Mouse (Mus musculus) bone marrow macrophage, adult 2 months (primary cell): ENCODE data around the gene Antxr1. TPM values are rescaled to one million over a fixed set of nuclear protein-coding genes. Genes with fewer than 3 reads are reported as not detected.

Experiments used
- H3K27ac ChIP-seq: 2 replicates; pipeline ENCODE4 v1.5.1; 2012; ENCODE audit warnings: low read depth, low read length; ENCODE audit not compliant: insufficient read depth
- H3K4me1 ChIP-seq: 2 replicates; pipeline ENCODE4 v1.6.1; 2012; ENCODE audit warnings: low read length; ENCODE audit not compliant: control insufficient read depth, insufficient read depth
- H3K4me3 ChIP-seq: 2 replicates; pipeline ENCODE4 v1.5.1; 2012; ENCODE audit warnings: mild to moderate bottlenecking, low read length, moderate library complexity; ENCODE audit not compliant: insufficient read depth
- CTCF ChIP-seq: IDR thresholded peaks from 2 replicates; pipeline ENCODE4 v1.5.1; 2012; ENCODE audit warnings: low read depth, mild to moderate bottlenecking, low read length, moderate library complexity
- POLR2A ChIP-seq: IDR thresholded peaks from 2 replicates; pipeline ENCODE4 v1.6.1; 2012; ENCODE audit warnings: mild to moderate bottlenecking, low read depth, low read length, borderline replicate concordance
- polyA plus RNA-seq: library from polyadenylated mRNA; stranded (reverse); fragments of >200 nt; gene quantifications from 2 replicates; pipeline ENCODE4 v1.2.4, GENCODE M21; 2012; ENCODE audit not compliant: missing spikeins, insufficient read depth, insufficient read length

Antxr1 gene
- polyA plus RNA-seq, 1 experiment, result 1.5 TPM

GRCm38 (mm10) chr6:87226315-87226714, 109.3 kb downstream of the Antxr1 start:
- no peak overlapping the region for H3K27ac ChIP-seq
- no peak for TF ChIP-seq CTCF
- TF ChIP-seq POLR2A, result no peak
- peaks cover 3% of the 10 kb centered on the region; the same call in 1 of the 2 replicates for H3K4me1 ChIP-seq
- no peak overlapping the region for H3K4me3 ChIP-seq

- H3K4me1 ChIP-seq, result peaks cover 3% of the 10 kb centered on the region; the same call in 1 of the 2 replicates
- no peak overlapping the region for H3K27ac ChIP-seq
- no peak for TF ChIP-seq CTCF
- no peak for TF ChIP-seq POLR2A
- H3K4me3 ChIP-seq, result no peak overlapping the region
Observed at GRCm38 (mm10) chr6:87225286-87225685, 110.3 kb downstream of the Antxr1 start.

- H3K27ac ChIP-seq, result no peak overlapping the region
- TF ChIP-seq CTCF (no peak), POLR2A (no peak)
- H3K4me3 ChIP-seq, result no peak overlapping the region
- H3K4me1 ChIP-seq, result peaks cover 3% of the 10 kb centered on the region; the same call in 1 of the 2 replicates
Observed at GRCm38 (mm10) chr6:87222854-87223631, 112.6 kb downstream of the Antxr1 start.

GRCm38 (mm10) chr6:87219061-87219992, 116.3 kb downstream of the Antxr1 start:
- no peak overlapping the region for H3K27ac ChIP-seq
- no peak overlapping the region for H3K4me3 ChIP-seq
- no peak for TF ChIP-seq POLR2A
- no peak for TF ChIP-seq CTCF
- peaks cover 15% of the 10 kb centered on the region for H3K4me1 ChIP-seq

DNA sequence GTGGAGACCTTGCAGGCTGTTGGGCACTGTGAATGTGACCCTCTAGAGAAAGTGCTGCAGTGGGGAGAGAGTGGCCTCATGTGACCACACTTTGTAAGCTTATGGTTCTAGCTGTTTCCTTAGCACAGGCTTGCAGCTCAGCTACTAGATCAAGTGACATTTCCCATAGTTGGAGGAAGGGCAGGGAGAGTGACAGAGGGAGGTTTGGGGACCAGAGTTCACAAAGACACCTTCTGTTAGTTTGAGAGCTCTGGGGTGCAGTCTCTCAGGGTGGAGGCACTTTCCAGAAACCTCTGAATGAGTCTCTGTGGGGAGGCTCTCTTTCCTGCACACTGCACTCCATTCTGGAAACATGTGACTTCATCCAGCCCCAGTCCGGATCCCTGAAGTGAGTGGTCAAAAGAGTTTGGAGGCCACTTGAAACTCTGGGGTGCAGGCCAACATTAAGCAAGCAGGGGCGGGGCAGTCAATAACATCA, 119.5 kb downstream of the Antxr1 start:
- Histone ChIP-seq H3K27ac (peak overlapping the region; percentile 26; the same call in 1 of the 2 replicates), H3K4me3 (no peak overlapping the region), H3K4me1 (peaks cover 15% of the 10 kb centered on the region)
- no peak for TF ChIP-seq POLR2A

- Histone ChIP-seq H3K4me3 (no peak overlapping the region), H3K27ac (no peak overlapping the region), H3K4me1 (peaks cover 19% of the 10 kb centered on the region)
- no peak for TF ChIP-seq CTCF
- no peak for TF ChIP-seq POLR2A
Observed at GRCm38 (mm10) chr6:87213262-87213661, 122.4 kb downstream of the Antxr1 start.

DNA sequence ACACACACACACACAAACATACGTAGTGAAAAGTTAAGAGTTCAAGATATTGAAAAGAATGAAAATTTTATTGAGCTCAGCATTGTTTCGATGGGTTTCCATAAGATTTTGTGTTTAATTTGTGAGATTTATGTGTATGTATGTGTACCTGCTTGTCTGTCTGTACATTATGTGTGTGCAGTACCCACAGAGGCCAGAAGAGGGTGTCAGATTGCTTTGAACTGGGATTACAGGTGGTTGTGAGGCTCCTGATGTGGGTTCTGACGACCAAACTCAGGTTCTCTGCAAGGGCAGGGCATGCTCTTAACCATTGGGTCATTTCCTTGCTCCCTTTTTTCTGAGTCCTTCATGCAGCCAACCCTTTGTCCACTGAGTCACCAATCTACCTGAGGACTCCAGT, 124.1 kb downstream of the Antxr1 start:
- Histone ChIP-seq H3K4me1 (peaks cover 30% of the 10 kb centered on the region), H3K27ac (no peak overlapping the region), H3K4me3 (no peak overlapping the region)
- TF ChIP-seq CTCF, result no peak; the same call in 1 of the 2 replicates
- TF ChIP-seq POLR2A, result no peak

DNA sequence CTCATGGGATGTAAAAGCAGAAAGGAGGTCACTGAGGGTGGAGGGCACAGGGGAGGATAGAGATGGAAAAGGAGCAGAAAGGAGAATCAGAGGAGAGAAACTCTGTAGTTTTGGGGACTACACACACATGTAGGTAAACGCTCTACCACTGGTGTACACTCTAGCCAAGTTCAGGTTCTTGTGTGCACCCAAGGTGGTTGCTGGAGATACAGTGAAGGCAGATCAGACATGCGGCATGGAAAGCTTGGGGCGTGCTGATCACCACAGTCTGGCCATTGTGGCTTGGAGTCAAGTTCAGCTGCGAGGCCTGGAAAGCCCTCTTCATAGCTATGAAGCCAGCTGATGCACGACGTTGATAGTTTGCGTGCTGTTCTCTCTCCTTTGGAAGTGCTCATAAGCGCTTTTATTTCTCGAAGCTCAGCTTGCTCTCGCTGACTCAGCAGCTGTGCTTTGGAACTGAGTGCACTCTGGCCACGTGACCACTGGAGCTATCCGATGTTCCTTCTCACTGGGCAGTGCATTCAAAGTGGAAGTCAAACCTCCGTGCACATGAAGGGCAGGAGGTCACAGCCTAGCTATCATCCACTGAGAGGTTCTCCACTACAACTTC, 128.1 kb downstream of the Antxr1 start:
- Histone ChIP-seq H3K4me3 (no peak overlapping the region), H3K4me1 (peaks cover 35% of the 10 kb centered on the region), H3K27ac (peak overlapping the region; percentile 58)
- TF ChIP-seq POLR2A, result no peak
- TF ChIP-seq CTCF, result no peak

DNA sequence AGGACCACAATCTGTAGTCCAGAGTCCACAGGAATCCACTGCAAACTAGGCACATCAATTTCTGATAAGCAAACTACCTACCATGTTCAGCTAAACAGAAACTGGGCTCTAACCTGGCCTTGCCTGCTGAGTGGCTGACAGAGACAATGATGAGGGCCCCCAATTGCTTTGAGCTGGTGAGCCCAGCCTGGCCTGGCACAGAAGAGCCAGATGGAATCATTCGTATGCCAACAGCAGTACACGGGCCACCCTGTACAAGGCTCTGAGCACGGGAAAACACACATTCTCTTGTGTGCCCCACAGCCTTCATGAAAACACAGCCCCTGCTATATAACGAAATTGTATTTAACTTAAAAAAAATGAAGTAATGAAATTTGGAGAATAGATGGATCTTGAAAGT, 128.8 kb downstream of the Antxr1 start:
- Histone ChIP-seq H3K27ac (no peak overlapping the region), H3K4me3 (no peak overlapping the region), H3K4me1 (peaks cover 35% of the 10 kb centered on the region)
- TF ChIP-seq POLR2A (no peak), CTCF (no peak)

GRCm38 (mm10) chr6:87203467-87203866, 132.2 kb downstream of the Antxr1 start:
- no peak for TF ChIP-seq POLR2A
- TF ChIP-seq CTCF, result no peak
- Histone ChIP-seq H3K27ac (no peak overlapping the region), H3K4me3 (no peak overlapping the region), H3K4me1 (peaks cover 33% of the 10 kb centered on the region)
